Mouse (Mus musculus): ENCODE data around the gene Zswim5. TPM values are rescaled to one million over a fixed set of nuclear protein-coding genes. Genes with fewer than 3 reads are reported as not detected.

The Zswim5 gene
- polyA plus RNA-seq, 1 experiment from 2014 or later, result 1.3 TPM

DNA sequence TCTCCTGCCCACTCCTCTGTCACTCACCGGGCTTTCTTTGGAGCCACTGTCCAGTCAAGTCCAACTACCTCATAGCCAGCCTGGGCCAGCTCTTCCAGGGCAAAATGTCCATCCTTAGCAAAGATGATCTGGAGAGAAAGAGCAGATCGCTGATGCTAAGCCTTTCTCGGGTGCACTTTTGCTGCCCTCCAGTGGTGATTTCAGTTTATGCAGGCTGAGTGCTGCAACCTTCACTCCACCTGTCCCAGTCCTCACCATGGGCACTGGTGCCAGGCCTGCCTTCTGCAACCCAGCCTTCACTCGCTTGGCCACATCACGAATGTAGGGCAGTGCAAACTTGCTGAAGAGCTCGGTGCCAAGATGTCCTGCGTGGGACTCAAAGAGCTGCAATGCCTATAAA, 114.2 kb downstream of the Zswim5 start:
- H3K4me2 ChIP-seq (ENCODE audit: low read depth, severe bottlenecking), result no peak overlapping the region
- no peak overlapping the region for H3K9ac ChIP-seq (ENCODE audit: low read length)
- peaks cover 9% of the 10 kb centered on the region for H3K4me1 ChIP-seq (ENCODE audit: control insufficient read depth, insufficient read depth, low read length)
- H3K4me3 ChIP-seq (ENCODE audit: low read depth, low read length), result no peak overlapping the region
- no peaks in the 10 kb centered on the region for H3K9me3 ChIP-seq (ENCODE audit: control insufficient read depth, low read length)
- ATAC-seq (ENCODE audit: insufficient number of reproducible peaks, low FRiP score, low TSS enrichment, low read depth), result no peak
- DNase-seq (ENCODE audit: low spot score), result peak; percentile 88
- WGBS, result 16% methylated on average over 7 of the region's 7 CpGs
- no peaks in the 10 kb centered on the region for H3K27me3 ChIP-seq (ENCODE audit: control insufficient read depth, insufficient read depth, low read length)
- H3K27ac ChIP-seq (replicated peaks; ENCODE audit: low read depth, low read length), result no peak overlapping the region
- peaks cover 3% of the 10 kb centered on the region for H3K36me3 ChIP-seq (ENCODE audit: control insufficient read depth, insufficient read depth, low read length)

DNA sequence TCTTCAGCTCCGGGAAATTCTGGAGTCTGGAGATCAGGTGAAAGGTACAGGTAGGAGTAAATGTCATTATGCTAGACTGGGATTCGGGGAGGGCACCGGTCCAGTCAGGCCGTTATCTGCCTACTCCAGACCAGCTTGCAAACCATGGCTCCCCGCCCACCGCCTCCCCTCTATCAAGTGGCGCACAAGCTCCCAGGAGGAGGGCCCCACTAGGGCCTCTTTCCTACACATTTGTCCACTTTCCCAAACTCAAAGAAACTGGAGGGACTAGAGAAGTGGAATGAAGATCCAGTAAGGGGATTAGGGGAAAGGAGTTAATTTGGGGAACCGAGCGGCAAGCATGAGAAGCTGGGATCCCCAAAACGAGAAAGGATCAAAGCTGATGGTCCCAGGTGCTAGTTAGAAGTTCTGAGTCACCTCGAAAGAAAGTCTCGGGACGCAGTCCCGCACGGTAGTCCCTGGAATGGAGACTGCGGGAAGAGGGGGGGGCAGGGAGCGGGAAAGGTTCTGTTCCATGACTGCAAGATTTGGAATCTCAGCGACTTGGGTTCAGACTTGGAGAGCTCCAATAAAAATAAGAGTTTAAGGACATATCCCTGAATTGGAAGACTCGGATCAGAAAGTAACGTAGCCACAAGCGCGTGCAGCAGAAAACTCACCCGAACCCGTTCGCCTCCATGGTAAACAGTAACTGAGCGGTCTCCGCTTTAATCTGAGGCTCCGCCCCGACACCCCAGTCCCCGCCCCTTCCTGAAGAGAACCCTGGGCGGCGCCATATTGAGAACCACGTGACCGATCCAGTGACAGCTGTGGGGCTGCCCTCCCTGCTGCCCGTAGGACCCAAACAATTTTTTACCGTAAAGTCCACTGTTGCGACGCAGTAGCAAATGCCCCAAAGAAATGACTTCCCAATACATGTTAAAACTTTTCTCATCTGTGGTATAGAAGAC, 116.8 kb downstream of the Zswim5 start, which contains the start of gene Urod:
Gene Urod (minus strand): TSS at position 742 of the 950 bp plus-strand sequence.
- peak within 1 kb of the TSS; percentile 98 for H3K4me3 ChIP-seq (ENCODE audit: low read depth, low read length)
- H3K4me1 ChIP-seq (ENCODE audit: control insufficient read depth, insufficient read depth, low read length), result peaks cover 9% of the 10 kb centered on the region
- peaks cover 3% of the 10 kb centered on the region; the same call in 1 of the 2 replicates for H3K36me3 ChIP-seq (ENCODE audit: control insufficient read depth, insufficient read depth, low read length)
- no peaks in the 10 kb centered on the region for H3K27me3 ChIP-seq (ENCODE audit: control insufficient read depth, insufficient read depth, low read length)
- WGBS, result 1% methylated on average over 38 of the region's 38 CpGs
- H3K9ac ChIP-seq (ENCODE audit: low read length), result peak within 1 kb of the TSS; percentile 63
- peak; percentile 95 for DNase-seq (ENCODE audit: low spot score)
- peak; percentile 92 for ATAC-seq (ENCODE audit: insufficient number of reproducible peaks, low FRiP score, low TSS enrichment, low read depth)
- no peaks in the 10 kb centered on the region for H3K9me3 ChIP-seq (ENCODE audit: control insufficient read depth, low read length)
- H3K27ac ChIP-seq (replicated peaks; ENCODE audit: low read depth, low read length), result 0 out of 2 replicates have a peak within 1 kb of the TSS, but pooled peaks have one; percentile 16
- H3K4me2 ChIP-seq (ENCODE audit: low read depth, severe bottlenecking), result peak within 1 kb of the TSS; percentile 94

DNA sequence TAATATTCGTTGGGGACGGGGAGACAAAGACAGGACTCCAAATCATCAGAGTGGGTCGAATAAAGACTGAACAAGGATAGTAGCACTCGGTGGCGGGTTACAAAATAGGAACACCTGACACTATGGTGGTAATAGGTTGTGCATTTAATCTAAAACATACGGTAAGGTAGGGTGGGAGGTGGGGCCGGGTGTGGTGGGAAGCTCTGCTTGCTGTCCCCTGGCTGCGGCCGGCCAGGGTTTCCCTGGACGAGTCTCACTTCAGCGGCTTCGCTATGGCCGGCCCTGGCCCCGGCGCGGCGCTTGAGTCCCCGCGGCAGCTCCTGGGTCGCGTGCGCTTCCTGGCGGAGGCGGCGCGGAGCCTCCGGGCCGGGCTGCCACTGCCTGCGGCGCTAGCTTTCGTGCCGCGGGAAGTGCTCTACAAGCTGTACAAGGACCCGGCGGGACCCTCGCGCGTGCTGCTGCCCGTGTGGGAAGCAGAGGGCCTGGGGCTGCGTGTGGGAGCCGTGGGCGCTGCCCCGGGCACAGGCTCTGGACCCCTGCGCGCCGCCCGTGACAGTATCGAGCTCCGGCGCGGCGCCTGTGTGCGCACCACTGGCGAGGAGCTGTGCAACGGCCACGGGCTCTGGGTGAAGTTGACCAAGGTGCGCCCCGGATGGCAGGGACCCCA, 118.1 kb downstream of the Zswim5 start, which contains the start of gene Hectd3:
Gene Hectd3 (plus strand): TSS at position 187 of the 667 bp plus-strand sequence.
- H3K9me3 ChIP-seq (ENCODE audit: control insufficient read depth, low read length), result no peaks in the 10 kb centered on the region
- ATAC-seq (ENCODE audit: insufficient number of reproducible peaks, low FRiP score, low TSS enrichment, low read depth), result peak; percentile 28; the same call in 1 of the 2 replicates

DNA sequence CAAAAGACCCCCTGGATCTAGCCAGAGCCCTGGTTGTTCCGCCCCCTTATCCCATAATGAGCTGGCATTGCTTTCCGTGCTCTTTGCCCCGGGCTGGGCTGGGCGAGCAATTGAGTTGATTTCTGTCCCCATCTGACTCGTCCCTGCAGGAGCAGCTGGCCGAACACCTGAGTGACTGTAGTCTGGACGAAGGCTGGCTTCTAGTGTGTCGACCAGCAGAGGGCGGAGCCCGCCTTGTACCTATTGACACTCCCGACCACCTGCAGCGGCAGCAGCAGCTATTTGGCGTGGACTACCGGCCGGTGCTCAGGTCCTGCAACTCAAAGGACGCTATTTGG, 118.6 kb downstream of the Zswim5 start:
- H3K9me3 ChIP-seq (ENCODE audit: control insufficient read depth, low read length), result no peaks in the 10 kb centered on the region
- DNase-seq (ENCODE audit: low spot score) (peak; percentile 65), ATAC-seq (ENCODE audit: insufficient number of reproducible peaks, low FRiP score, low TSS enrichment, low read depth) (no peak)
- no peaks in the 10 kb centered on the region; the same call in 1 of the 2 replicates for H3K36me3 ChIP-seq (ENCODE audit: control insufficient read depth, insufficient read depth, low read length)
- 0% methylated on average over 16 of the region's 16 CpGs for WGBS
- peak overlapping the region; percentile 63 for H3K9ac ChIP-seq (ENCODE audit: low read length)
- no peaks in the 10 kb centered on the region for H3K27me3 ChIP-seq (ENCODE audit: control insufficient read depth, insufficient read depth, low read length)
- peaks cover 9% of the 10 kb centered on the region for H3K4me1 ChIP-seq (ENCODE audit: control insufficient read depth, insufficient read depth, low read length)
- peak overlapping the region; percentile 98 for H3K4me3 ChIP-seq (ENCODE audit: low read depth, low read length)
- peak overlapping the region; percentile 94 for H3K4me2 ChIP-seq (ENCODE audit: low read depth, severe bottlenecking)
- H3K27ac ChIP-seq (replicated peaks; ENCODE audit: low read depth, low read length), result no peak overlapping the region

More for the DNA sequence above, 118.1 kb downstream of the Zswim5 start, which contains the start of gene Hectd3:
- H3K36me3 ChIP-seq (ENCODE audit: control insufficient read depth, insufficient read depth, low read length), result peaks cover 2% of the 10 kb centered on the region
- under 1% methylated on average over 56 of the region's 58 CpGs for WGBS
- peak within 1 kb of the TSS; percentile 98 for H3K4me3 ChIP-seq (ENCODE audit: low read depth, low read length)
- peak within 1 kb of the TSS; percentile 63 for H3K9ac ChIP-seq (ENCODE audit: low read length)
- no peaks in the 10 kb centered on the region for H3K27me3 ChIP-seq (ENCODE audit: control insufficient read depth, insufficient read depth, low read length)
- peak; percentile 74 for DNase-seq (ENCODE audit: low spot score)
- H3K4me2 ChIP-seq (ENCODE audit: low read depth, severe bottlenecking), result peak within 1 kb of the TSS; percentile 94
- peaks cover 9% of the 10 kb centered on the region for H3K4me1 ChIP-seq (ENCODE audit: control insufficient read depth, insufficient read depth, low read length)
- 0 out of 2 replicates have a peak within 1 kb of the TSS, but pooled peaks have one; percentile 33 for H3K27ac ChIP-seq (replicated peaks; ENCODE audit: low read depth, low read length)

DNA sequence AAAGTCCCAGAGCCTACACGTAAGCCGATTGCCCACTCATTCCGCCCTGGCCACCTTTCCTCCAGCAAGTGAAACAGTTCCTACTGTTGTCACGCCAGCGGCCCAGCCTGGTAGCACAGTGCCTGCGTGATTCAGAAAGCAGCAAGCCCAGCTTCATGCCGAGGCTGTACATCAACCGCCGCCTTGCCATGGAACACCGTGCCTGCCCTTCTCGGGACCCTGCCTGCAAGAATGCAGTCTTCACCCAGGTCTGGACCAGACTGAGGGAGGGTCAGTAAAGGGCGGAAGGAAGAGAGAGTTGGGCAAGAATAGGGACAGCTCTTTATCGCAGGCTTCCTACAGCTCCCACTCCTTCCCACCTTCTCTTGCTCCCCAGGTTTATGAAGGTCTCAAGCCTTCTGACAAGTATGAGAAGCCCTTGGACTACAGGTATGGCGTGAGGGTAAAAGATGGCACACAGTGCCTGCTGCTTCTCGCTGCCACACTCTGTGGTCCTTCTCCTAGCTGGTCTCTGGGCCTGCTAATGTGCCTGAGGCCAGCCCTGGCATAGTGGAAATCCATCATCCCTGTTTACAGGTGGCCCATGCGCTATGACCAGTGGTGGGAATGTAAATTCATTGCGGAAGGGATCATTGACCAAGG, 122.5 kb downstream of the Zswim5 start:
- Histone ChIP-seq H3K9me3 (ENCODE audit: control insufficient read depth, low read length) (no peaks in the 10 kb centered on the region), H3K4me1 (ENCODE audit: control insufficient read depth, insufficient read depth, low read length) (peaks cover 4% of the 10 kb centered on the region), H3K4me2 (ENCODE audit: low read depth, severe bottlenecking) (no peak overlapping the region), H3K27me3 (ENCODE audit: control insufficient read depth, insufficient read depth, low read length) (no peaks in the 10 kb centered on the region), H3K4me3 (ENCODE audit: low read depth, low read length) (no peak overlapping the region), H3K27ac (replicated peaks; ENCODE audit: low read depth, low read length) (no peak overlapping the region), H3K36me3 (ENCODE audit: control insufficient read depth, insufficient read depth, low read length) (no peaks in the 10 kb centered on the region; the same call in 1 of the 2 replicates), H3K9ac (ENCODE audit: low read length) (no peak overlapping the region)
- DNase-seq (ENCODE audit: low spot score), result no peak
- 91% methylated on average over 17 of the region's 17 CpGs for WGBS
- no peak for ATAC-seq (ENCODE audit: insufficient number of reproducible peaks, low FRiP score, low TSS enrichment, low read depth)

DNA sequence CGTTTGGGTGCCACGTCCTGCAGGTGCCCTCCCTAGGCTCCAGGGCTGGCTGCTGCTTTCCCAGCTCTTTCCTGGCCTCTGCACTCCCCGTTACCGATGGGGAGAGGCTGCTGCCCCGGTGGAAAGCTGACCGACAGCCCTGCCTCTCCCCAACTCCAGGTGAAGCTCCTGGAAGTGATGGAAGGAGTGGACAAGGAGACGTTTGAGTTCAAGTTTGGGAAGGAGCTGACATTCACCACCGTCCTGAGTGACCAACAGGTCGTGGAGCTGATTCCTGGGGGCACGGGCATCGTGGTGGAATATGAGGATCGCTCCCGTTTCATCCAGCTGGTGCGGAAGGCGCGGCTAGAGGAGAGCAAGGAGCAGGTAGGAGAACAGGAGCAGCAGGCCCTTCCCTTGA, 124.8 kb downstream of the Zswim5 start:
- H3K9me3 ChIP-seq (ENCODE audit: control insufficient read depth, low read length), result no peaks in the 10 kb centered on the region
- no peak overlapping the region for H3K4me3 ChIP-seq (ENCODE audit: low read depth, low read length)
- DNase-seq (ENCODE audit: low spot score), result no peak
- 90% methylated on average over 16 of the region's 16 CpGs for WGBS
- H3K27ac ChIP-seq (replicated peaks; ENCODE audit: low read depth, low read length), result no peak overlapping the region
- H3K27me3 ChIP-seq (ENCODE audit: control insufficient read depth, insufficient read depth, low read length), result no peaks in the 10 kb centered on the region
- no peak overlapping the region for H3K4me2 ChIP-seq (ENCODE audit: low read depth, severe bottlenecking)
- no peaks in the 10 kb centered on the region; the same call in 1 of the 2 replicates for H3K36me3 ChIP-seq (ENCODE audit: control insufficient read depth, insufficient read depth, low read length)
- no peak for ATAC-seq (ENCODE audit: insufficient number of reproducible peaks, low FRiP score, low TSS enrichment, low read depth)
- H3K4me1 ChIP-seq (ENCODE audit: control insufficient read depth, insufficient read depth, low read length), result no peaks in the 10 kb centered on the region
- H3K9ac ChIP-seq (ENCODE audit: low read length), result 0 out of 2 replicates have a peak overlapping the region, but pooled peaks have one; percentile 13

DNA sequence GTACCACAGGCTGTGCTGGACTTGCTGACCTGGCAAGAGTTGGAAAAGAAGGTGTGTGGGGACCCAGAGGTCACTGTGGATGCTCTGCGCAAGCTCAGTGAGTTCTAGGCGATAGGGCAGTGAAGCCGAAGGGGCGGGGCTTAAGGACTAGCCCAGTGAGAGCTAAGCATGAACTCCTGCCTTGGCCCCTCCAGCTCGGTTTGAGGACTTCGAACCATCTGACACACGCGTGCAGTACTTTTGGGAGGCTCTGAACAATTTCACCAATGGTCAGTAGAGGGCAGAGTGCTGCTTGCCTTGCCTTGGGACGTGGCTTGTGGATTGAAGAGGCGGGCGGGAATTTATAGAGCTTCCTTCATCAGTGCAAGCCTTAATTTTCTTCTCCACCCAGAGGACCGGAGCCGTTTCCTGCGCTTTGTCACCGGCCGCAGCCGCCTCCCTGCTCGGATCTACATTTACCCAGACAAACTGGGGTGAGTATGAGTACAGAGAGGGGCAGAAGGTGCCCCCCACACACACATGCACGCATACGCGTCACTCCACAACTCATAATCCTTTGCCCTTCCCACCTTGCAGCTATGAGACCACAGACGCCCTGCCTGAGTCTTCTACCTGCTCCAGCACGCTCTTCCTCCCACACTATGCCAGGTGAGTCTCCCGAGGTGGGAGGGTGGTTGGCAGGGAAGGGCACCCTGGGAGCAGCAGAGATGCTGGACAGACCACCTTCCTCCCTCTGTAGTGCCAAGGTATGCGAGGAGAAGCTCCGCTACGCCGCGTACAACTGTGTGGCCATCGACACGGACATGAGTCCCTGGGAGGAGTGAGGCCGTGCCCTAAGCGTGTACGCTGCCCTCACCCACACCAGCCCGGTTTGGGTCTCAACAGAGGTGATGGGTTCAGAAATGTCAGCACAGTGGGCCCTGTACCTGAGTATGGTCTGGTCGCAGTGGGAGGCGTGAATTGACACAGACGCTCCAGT, 125.7 kb downstream of the Zswim5 start:
- Histone ChIP-seq H3K9ac (ENCODE audit: low read length) (no peak overlapping the region), H3K9me3 (ENCODE audit: control insufficient read depth, low read length) (no peaks in the 10 kb centered on the region), H3K4me2 (ENCODE audit: low read depth, severe bottlenecking) (no peak overlapping the region), H3K4me3 (ENCODE audit: low read depth, low read length) (no peak overlapping the region), H3K27me3 (ENCODE audit: control insufficient read depth, insufficient read depth, low read length) (no peaks in the 10 kb centered on the region), H3K27ac (replicated peaks; ENCODE audit: low read depth, low read length) (no peak overlapping the region), H3K36me3 (ENCODE audit: control insufficient read depth, insufficient read depth, low read length) (no peaks in the 10 kb centered on the region; the same call in 1 of the 2 replicates), H3K4me1 (ENCODE audit: control insufficient read depth, insufficient read depth, low read length) (no peaks in the 10 kb centered on the region)
- DNase-seq (ENCODE audit: low spot score) (peak; percentile 77), ATAC-seq (ENCODE audit: insufficient number of reproducible peaks, low FRiP score, low TSS enrichment, low read depth) (peak; percentile 69)
- 53% methylated on average over 38 of the region's 38 CpGs for whole genome bisulfite sequencing

Measured in limb, embryonic 11.5 days (tissue).